Mouse (Mus musculus): Measurements from ENCODE around the gene Txndc9. TPM values are rescaled to one million over a fixed set of nuclear protein-coding genes. Genes with fewer than 3 reads are reported as not detected.
A peak's percentile ranks its signal among the peaks of the same experiment; 100 is the strongest.

Txndc9 gene
- 10 to 100 TPM; 71.7 to 77.9 TPM for total RNA-seq (2021)
- long read RNA-seq, experiment 1, transcript Txndc9-201 (5 exons, 3,381 nt), result major isoform, 10 of 17 reads
- long read RNA-seq, experiment 1, partial matches to known transcripts, result 2 of 17 reads
- long read RNA-seq, experiment 1, other reads (novel, unspliced or antisense), result 2 of 17 reads
- long read RNA-seq, experiment 2, transcript Txndc9-207 (5 exons, 1,444 nt), result minor isoform, 9 of 97 reads
- long read RNA-seq, experiment 2, transcript Txndc9-201 (5 exons, 3,381 nt), result major isoform, 59 of 97 reads
- long read RNA-seq, experiment 2, transcript Txndc9-208 (5 exons, 1,699 nt), result minor isoform, 16 of 97 reads
- long read RNA-seq, experiment 2, partial matches to known transcripts, result 8 of 97 reads
- long read RNA-seq, experiment 2, other reads (novel, unspliced or antisense), result 1 of 97 reads

DNA sequence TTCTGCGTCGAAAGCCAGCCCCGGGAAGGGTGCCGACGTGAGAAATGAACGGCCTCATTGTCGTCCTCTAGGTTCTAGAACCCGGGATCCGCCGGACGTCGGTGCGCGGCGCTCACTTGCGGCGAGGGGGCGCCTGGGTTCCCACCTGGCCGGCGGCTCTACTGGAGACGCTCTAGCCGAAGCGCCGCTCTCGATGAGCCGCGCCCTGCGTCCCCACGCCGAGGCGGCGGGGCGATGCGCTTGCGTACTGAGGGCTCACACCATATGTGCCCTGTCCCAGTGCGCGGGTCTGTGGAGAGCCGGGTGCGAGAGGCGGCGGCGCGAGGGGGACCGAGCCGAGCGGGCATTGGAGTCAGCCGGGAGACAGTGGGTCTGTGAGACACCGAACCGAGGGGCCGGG lies at the start of gene Txndc9, which contains the start of gene Eif5b:
Gene Txndc9 (minus strand): TSS at position 27 of the 400 bp plus-strand sequence.
Gene Eif5b (plus strand): TSS at position 144 of the 400 bp plus-strand sequence.
- peak; percentile 91 for DNase-seq (ENCODE audit: low spot score in 2 of 2)

DNA sequence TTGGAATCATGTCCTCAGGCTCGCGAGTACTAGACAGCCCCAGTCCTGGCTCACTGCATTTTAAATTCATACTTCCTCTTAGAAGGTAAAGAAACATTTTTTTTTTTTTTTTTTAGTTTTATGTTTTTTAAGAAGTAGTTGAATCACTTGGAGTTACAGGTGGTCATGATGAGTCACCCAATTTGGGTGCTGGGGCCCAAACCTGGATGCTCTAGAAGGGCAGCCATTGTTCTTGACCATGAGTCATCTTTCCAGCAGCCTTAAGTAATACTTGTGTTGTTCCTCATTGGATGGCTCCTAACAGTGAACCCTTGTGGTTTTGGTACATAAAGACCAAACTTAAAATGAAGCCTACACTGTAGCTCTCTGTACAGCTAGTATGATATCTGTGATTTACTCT lies 41.2 kb upstream of the Txndc9 start:
- no peak for DNase-seq (ENCODE audit: low spot score in 2 of 2)

GRCm38 (mm10) chr1:38037375-38037774 lies 39.7 kb upstream of the Txndc9 start:
- DNase-seq (ENCODE audit: low spot score in 2 of 2), result no peak

GRCm38 (mm10) chr1:38035521-38035920 lies 37.8 kb upstream of the Txndc9 start:
- DNase-seq (ENCODE audit: low spot score in 2 of 2), result no peak

- DNase-seq (ENCODE audit: low spot score in 2 of 2), result no peak
Measured at GRCm38 (mm10) chr1:38031391-38031790, 33.7 kb upstream of the Txndc9 start.

DNA sequence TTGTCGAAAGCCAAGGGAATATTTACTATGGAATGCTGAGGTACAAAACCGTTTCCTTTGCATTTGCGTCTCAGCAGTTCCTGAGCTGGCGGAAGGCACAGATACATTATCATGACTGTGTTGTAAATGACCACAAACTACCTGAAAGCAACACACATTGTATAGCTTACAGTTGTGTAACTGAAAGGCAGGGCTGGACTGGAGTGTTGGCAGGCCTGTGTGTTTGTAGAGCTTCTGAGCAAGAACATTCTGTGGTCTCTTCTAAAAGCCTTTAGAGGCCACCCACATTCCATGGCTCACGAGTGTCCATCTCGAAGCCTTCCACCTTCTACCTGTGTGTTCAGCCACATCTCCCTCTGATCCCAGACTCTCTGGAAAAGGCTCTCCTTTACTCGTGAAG lies 29.6 kb upstream of the Txndc9 start:
- DNase-seq (ENCODE audit: low spot score in 2 of 2), result no peak

DNA sequence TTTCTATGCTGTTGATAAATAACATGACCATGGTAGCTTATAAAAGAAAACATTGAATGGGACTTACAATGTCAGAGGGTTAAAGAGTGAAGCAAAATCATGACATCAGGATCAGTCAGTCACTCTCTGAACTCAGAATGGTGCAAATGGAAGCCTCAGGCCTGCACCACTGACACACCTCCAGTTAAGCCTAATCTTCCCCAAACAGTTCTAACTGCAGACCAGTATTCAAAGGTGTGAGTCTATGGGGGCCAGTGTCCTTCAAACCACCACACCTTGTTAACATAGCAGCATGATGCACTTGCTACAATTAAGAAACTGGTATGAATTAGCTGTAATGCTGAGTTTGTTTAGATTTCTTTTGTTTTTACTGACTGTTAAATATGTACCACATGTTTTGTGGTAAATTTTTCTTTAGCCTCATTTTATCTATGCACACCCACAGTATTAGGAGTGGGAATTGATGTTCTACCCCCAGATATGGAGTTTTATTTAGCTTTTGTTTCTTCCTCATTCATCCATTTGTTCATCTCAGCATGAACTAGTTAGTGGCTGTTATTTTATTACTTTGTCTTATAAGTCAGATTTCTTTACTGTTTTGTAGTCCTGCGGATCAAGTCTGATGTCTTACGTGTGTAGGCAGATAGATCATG lies 17.0 kb upstream of the Txndc9 start:
- no peak for DNase-seq (ENCODE audit: low spot score in 2 of 2)

- no peak for DNase-seq (ENCODE audit: low spot score in 2 of 2)
Measured at GRCm38 (mm10) chr1:38012509-38012908, 14.8 kb upstream of the Txndc9 start.

- DNase-seq (ENCODE audit: low spot score in 2 of 2), result no peak
Measured at GRCm38 (mm10) chr1:38012104-38012503, 14.4 kb upstream of the Txndc9 start.

GRCm38 (mm10) chr1:38011647-38012046 lies 14.0 kb upstream of the Txndc9 start:
- no peak for DNase-seq (ENCODE audit: low spot score in 2 of 2)

DNA sequence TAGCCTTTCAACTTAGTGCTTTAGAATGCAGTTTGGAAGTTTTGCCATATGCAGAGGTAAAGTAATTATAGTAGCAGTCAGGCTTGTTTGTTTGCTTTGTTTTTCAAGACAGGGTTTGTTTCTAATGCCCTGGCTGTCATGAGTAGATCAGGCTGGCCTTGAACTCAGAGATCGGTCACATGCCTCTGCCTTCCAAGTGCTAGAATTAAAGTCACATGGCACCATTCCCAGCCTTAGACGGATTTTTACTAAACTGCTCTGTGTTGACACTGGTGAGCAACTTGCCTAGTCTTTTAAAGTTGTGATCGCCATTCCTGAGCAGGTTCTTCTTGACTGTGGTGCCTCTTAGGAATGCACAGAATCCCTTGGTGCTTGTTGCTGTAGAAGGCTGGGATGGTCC lies 9.0 kb upstream of the Txndc9 start:
- DNase-seq (ENCODE audit: low spot score in 2 of 2), result no peak

DNA sequence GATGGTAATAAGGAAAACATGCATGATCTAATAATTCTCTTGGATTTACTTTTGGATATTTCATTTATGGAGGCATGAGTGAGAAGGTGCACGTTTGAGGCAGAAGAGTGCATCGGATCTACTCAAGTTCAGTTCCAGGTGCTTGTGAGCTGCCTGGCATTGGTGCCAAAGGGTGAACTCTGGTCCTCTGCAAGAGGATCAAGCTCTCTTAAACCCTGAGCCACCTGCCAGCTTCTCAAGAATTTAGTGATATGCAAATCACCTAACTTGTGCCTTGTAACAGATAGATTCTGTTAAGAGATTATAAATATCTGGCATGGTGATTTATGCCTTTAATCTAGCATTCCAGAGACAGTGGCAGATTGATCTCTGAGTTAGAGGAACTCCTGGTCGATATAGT lies 5.4 kb upstream of the Txndc9 start:
- no peak for DNase-seq (ENCODE audit: low spot score in 2 of 2)

- DNase-seq (ENCODE audit: low spot score in 2 of 2), result no peak
Measured at GRCm38 (mm10) chr1:38001956-38002355, 4.3 kb upstream of the Txndc9 start.

DNA sequence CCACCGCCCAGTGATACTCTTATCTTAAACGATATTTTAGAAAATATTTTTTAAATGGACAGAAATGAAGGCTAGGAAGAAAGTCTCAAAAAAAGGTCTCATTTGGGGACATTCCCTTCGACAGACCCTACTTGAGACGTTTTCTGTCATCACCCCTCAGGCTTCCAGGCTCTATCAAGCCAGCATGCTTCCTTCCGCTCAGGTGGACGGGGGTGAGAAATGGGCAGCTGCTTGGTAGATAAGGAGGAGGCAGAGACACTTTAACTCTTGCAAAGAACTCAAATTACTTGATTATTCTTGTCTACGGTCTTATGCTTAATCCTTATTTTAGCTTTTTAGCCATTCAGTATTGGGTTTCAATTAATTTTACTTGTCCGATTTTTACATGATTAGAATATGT lies 3.2 kb upstream of the Txndc9 start:
- no peak for DNase-seq (ENCODE audit: low spot score in 2 of 2)

- no peak for DNase-seq (ENCODE audit: low spot score in 2 of 2)
Measured at GRCm38 (mm10) chr1:37999552-37999951, 1.9 kb upstream of the Txndc9 start.

- no peak for DNase-seq (ENCODE audit: low spot score in 2 of 2)
Measured at GRCm38 (mm10) chr1:37998371-37999199, 892 bp upstream of the Txndc9 start.

DNA sequence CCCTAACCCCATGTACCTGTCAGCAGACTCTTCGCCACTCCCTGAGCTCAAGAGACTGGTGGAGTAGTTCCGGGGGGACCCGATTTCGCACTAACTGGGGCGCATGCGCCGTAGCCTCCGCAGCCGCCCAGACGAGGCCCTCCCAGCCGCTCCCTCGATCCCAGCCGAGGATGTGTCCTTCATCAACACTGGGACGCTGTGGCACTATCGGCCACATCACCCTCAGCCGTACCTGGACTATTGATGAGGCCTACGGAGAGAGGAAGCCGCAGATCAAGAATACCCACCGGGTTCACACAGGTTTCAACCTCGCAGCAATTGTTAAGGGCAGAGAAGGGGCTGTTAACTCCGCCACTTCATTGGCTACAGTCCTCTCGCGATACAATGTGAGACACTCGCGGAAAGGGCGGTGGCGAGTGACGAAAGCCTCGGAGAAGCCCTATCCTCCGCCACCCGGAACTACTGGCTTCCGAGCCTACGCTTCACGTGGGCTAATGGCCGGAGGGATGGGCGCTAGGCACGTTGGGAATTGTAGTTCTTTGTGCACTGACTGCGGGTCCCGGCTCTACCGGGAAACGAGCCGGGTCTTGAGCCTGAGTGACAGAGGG lies 712 bp downstream of the Txndc9 start:
- DNase-seq (ENCODE audit: low spot score in 2 of 2), result peak; percentile 89 to 92

DNA sequence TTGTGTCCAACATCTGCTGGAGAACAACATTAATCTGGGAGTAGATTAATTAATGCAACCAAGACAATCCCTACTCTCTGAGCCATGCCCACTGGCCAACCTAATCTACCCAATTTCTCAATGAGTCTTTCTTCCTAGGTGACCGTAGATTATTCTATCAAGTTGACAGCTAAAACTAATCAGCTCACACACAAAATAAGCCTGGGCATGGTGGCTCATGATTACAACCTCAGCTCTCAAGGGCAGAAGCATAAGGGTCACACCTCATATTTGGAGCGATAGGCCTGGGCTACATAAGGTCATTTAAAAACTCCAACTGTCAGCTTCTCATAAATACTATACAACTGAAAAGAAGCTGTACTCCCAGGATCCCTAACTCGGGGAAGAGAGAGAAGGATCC lies 1.5 kb downstream of the Txndc9 start:
- no peak for DNase-seq (ENCODE audit: low spot score in 2 of 2)

DNA sequence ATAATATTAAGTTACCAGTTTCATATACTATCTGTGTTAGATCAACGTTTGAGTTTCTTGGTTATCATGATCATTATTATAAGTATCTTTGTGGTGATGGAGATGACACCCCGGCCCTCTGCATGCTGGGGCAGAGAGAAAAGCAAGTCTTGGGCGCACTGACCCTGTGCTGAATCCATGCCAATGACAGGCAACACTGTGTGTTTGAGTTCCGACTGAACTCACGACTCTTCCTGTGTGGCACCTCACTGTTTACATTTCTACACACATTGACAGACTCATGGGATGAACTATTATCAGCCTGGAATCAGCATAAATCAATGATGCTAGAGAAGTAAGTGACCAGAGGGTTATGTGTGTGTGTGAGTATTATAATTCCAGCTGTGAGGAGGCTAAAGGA lies 9.8 kb downstream of the Txndc9 start:
- no peak for DNase-seq (ENCODE audit: low spot score in 2 of 2)

- DNase-seq (ENCODE audit: low spot score in 2 of 2), result peak; percentile 43 to 44
Measured at GRCm38 (mm10) chr1:37985764-37986323, 11.8 kb downstream of the Txndc9 start.

GRCm38 (mm10) chr1:37984326-37984725 lies 13.4 kb downstream of the Txndc9 start:
- DNase-seq (ENCODE audit: low spot score in 2 of 2), result no peak
